ENCODE assay signal across 9 mouse cellular contexts in the genomic region with DNA sequence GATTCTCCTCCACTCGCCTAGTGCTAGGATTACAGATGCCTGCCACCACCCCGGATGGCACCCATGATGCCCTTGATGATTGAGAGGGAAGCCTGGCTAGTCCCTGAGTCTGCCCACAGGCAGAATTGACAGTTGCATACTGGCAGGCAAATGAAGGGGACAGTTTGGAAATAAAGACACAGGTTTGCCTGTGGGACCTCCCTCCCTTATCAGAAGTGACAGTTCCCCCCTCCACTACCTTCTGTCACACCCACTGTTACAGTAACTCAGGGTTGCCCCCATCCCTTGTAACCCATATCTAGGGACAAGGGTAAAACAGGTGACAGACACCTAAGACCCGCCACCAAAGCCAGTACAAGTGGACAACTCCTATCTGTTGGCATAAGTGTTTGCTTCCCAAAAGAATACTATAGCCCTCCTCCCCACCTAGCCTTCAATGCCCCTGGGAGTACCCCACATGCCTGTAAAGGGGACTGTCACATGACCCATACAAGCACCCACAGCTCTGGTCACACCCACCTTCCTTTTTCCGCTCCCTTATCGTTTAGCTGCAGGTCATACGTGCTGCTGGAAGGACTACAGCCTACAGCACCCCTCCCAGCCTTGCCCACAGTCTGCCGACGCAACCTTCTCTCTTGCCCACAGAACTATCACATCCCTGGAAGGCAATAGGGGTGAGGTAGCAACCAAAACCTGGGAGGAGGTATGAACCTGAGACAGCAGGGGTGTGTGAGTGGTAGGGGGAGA. TPM values are rescaled to one million over a fixed set of nuclear protein-coding genes. Genes with fewer than 3 reads are reported as not detected.
A peak's percentile ranks its signal among the peaks of the same experiment; 100 is the strongest.
DNase-seq lines count a peak whose midpoint lies in the region; ATAC-seq lines count a peak whose summit lies in the region.
"Had no signal": no experiment of that assay in that cellular context is flagged by ENCODE, and none has a peak within 500 bp of the region (broad histone marks: within the 10 kb centered on the region; RNA-seq: fewer than 3 reads in every experiment).

No protein-coding gene starts in this region.

- no peaks in the 10 kb centered on the region for H3K9me3 ChIP-seq in kidney, embryonic 15.5 days (replicated peaks)
- 0 out of 2 replicates have a peak, but pooled peaks cover 2% of the 10 kb centered on the region for H3K9me3 ChIP-seq in liver, embryonic 13.5 days (replicated peaks)
- H3K9me3 ChIP-seq in stomach, embryonic 15.5 days, result no peaks in the 10 kb centered on the region

- no peaks in the 10 kb centered on the region for H3K27me3 ChIP-seq in kidney, embryonic 15.5 days
- H3K27me3 ChIP-seq in liver, embryonic 13.5 days, result no peaks in the 10 kb centered on the region
- no peaks in the 10 kb centered on the region for H3K27me3 ChIP-seq in stomach, embryonic 15.5 days (replicated peaks)

- no peak overlapping the region for H3K4me3 ChIP-seq in kidney, embryonic 15.5 days (replicated peaks)
- peak overlapping the region; percentile 37 for H3K4me3 ChIP-seq in liver, embryonic 13.5 days (replicated peaks)
- no peak overlapping the region for H3K4me3 ChIP-seq in stomach, embryonic 15.5 days (replicated peaks)

- 88% methylated on average over 8 of the region's 8 CpGs for WGBS in kidney, embryonic 15.5 days
- WGBS in liver, embryonic 13.5 days (ENCODE audit: insufficient replicate concordance), result 18% methylated on average over 8 of the region's 8 CpGs
- WGBS in stomach, embryonic 15.5 days, result 73% methylated on average over 8 of the region's 8 CpGs

- H3K4me1 ChIP-seq in kidney, embryonic 15.5 days, result peaks cover 18% of the 10 kb centered on the region; the same call in 1 of the 2 replicates
- H3K4me1 ChIP-seq in liver, embryonic 13.5 days (replicated peaks), result peaks cover 96% of the 10 kb centered on the region
- peaks cover 6% of the 10 kb centered on the region; the same call in 1 of the 2 replicates for H3K4me1 ChIP-seq in stomach, embryonic 15.5 days

- no peak overlapping the region for H3K27ac ChIP-seq in kidney, embryonic 15.5 days
- peak overlapping the region; percentile 97 for H3K27ac ChIP-seq in liver, embryonic 13.5 days
- no peak overlapping the region for H3K27ac ChIP-seq in stomach, embryonic 15.5 days
- H3K27ac ChIP-seq: hindbrain, embryonic 14.5 days had no signal

- intact Hi-C loops in left cerebral cortex, postnatal 36 days (cut with DNase I), result no loop called here

- peak; percentile 86 for ATAC-seq in kidney, embryonic 15.5 days (replicated peaks; ENCODE audit: low FRiP score)
- peak; percentile 82 for ATAC-seq in common myeloid progenitor, adult 5-6 weeks (replicated peaks; ENCODE audit: low read depth, poor library complexity, severe bottlenecking)
- peak; percentile 96 for ATAC-seq in liver, embryonic 13.5 days (ENCODE audit: low read depth)
- peak; percentile 94 for ATAC-seq in stomach, embryonic 15.5 days (ENCODE audit: insufficient read depth, low FRiP score, low read depth)

- no peak overlapping the region for H3K9ac ChIP-seq in kidney, embryonic 15.5 days
- H3K9ac ChIP-seq in liver, embryonic 13.5 days, result peak overlapping the region; percentile 67
- no peak overlapping the region for H3K9ac ChIP-seq in stomach, embryonic 15.5 days
- H3K9ac ChIP-seq: hindbrain, embryonic 14.5 days had no signal

- DNase-seq in kidney, adult 11 months, result no peak
- DNase-seq in liver, embryonic 13.5 days, result peak; percentile 86
- no peak for DNase-seq in right cerebral cortex, adult 2 months (ENCODE audit: low spot score in 2 of 2)
- DNase-seq in left cerebral cortex, postnatal 36 days (ENCODE audit: low spot score in 2 of 2), result no peak
- DNase-seq: kidney, postnatal 25 days had no signal

- no peaks in the 10 kb centered on the region; the same call in 1 of the 2 replicates for H3K36me3 ChIP-seq in kidney, embryonic 15.5 days
- peaks cover 31% of the 10 kb centered on the region for H3K36me3 ChIP-seq in liver, embryonic 13.5 days
- no peaks in the 10 kb centered on the region; the same call in 1 of the 2 replicates for H3K36me3 ChIP-seq in stomach, embryonic 15.5 days

- no peak overlapping the region for H3K4me2 ChIP-seq in kidney, embryonic 15.5 days
- H3K4me2 ChIP-seq in liver, embryonic 13.5 days, result peak overlapping the region; percentile 68
- H3K4me2 ChIP-seq in stomach, embryonic 15.5 days, result no peak overlapping the region
- H3K4me2 ChIP-seq: hindbrain, embryonic 14.5 days had no signal

RNA-seq across cellular contexts. Expression of a gene that starts 37.0 kb away (rescaled TPM):
- 12.0 and 13.1 TPM in 2 replicates for polyA plus RNA-seq in kidney, embryonic 15.5 days (2015; fragmentation: Nextera tagmentation; extraction: Ambion mirVana)
- 22.0 and 24.3 TPM in 2 replicates for total RNA-seq in common myeloid progenitor, adult 5-6 weeks (2017)
- polyA plus RNA-seq in liver, embryonic 13.5 days (2015; fragmentation: Nextera tagmentation; extraction: Ambion mirVana), result 9.9 and 10.7 TPM in 2 replicates
- polyA plus RNA-seq in stomach, embryonic 15.5 days (2015; fragmentation: Nextera tagmentation; extraction: Ambion mirVana), result 10.7 and 11.7 TPM in 2 replicates
- 100 to 1,000 TPM; 100 to 150 TPM for total RNA-seq in left cerebral cortex, postnatal 36 days (2021)
